Mouse (Mus musculus): Measurements from ENCODE around the gene Slc1a1. TPM values are rescaled to one million over a fixed set of nuclear protein-coding genes. Genes with fewer than 3 reads are reported as not detected.

Slc1a1 gene
- 20.4 and 26.9 TPM in 2 replicates for polyA plus RNA-seq (2021; fragmentation: Nextera tagmentation)
- long read RNA-seq, experiment 1, transcript Slc1a1-201 (12 exons, 3,800 nt) = major isoform, 50 of 76 reads
- long read RNA-seq, experiment 1, partial matches to known transcripts = 25 of 76 reads
- long read RNA-seq, experiment 1, other reads (novel, unspliced or antisense) = 1 of 76 reads
- long read RNA-seq, experiment 2, transcript Slc1a1-206 (1 exons, 2,285 nt) = minor isoform, 6 of 557 reads
- long read RNA-seq, experiment 2, transcript Slc1a1-201 (12 exons, 3,800 nt) = major isoform, 508 of 557 reads
- long read RNA-seq, experiment 2, partial matches to known transcripts = 15 of 557 reads
- long read RNA-seq, experiment 2, other reads (novel, unspliced or antisense) = 26 of 557 reads

GRCm38 (mm10) chr19:28834798-28835499 is at the start of gene Slc1a1:
Gene Slc1a1, plus strand, starts transcription at chr19:28835049.

Other genes with a start within 250 kb of the Slc1a1 start
- 2.3 and 3.1 TPM in 2 replicates for gene Glis3, start 155.0 kb upstream of the Slc1a1 start, polyA plus RNA-seq (2021; fragmentation: Nextera tagmentation)
- gene Plpp6, start 128.9 kb downstream of the Slc1a1 start, polyA plus RNA-seq (2021; fragmentation: Nextera tagmentation) = 18.1 and 28.9 TPM in 2 replicates
- 6.3 and 7.4 TPM in 2 replicates for gene 4430402I18Rik, start 132.8 kb downstream of the Slc1a1 start, polyA plus RNA-seq (2021; fragmentation: Nextera tagmentation)
- 25.2 and 27.3 TPM in 2 replicates for gene Cdc37l1, start 155.3 kb downstream of the Slc1a1 start, polyA plus RNA-seq (2021; fragmentation: Nextera tagmentation)
- 60.5 TPM in 2 replicates for gene Ak3, start 212.9 kb downstream of the Slc1a1 start, polyA plus RNA-seq (2021; fragmentation: Nextera tagmentation)

All from layer of hippocampus, adult 6 months (tissue).